Mouse (Mus musculus) intestine, embryonic 16.5 days (tissue): ENCODE measurements at regions not wholly inside any gene's neighbourhood (a gene's known extent, or its start where the extent isn't known, plus 50 kb on each side); places are given as distances from the start of the nearest gene placed in this dataset.

Source experiments
- ATAC-seq: fragments of 200-750 bp; cut with Nextera tagmentation; 2 replicates; pipeline ENCODE4 v1.8.0; 2017; ENCODE audit warnings: moderate TSS enrichment, moderate library complexity
- H3K27ac ChIP-seq: fragments of 300-500 bp; sonication (generic); 2 replicates; pipeline ENCODE4 v1.5.1; 2014; ENCODE audit warnings: mild to moderate bottlenecking, low read length
- H3K27me3 ChIP-seq: fragments of 300-500 bp; sonication (generic); replicated peaks from 2 replicates; pipeline ENCODE4 v1.6.1; 2014; ENCODE audit warnings: low read length, control low read depth, mixed read lengths; ENCODE audit not compliant: control insufficient read depth, insufficient read depth
- H3K36me3 ChIP-seq: fragments of 300-500 bp; sonication (generic); 2 replicates; pipeline ENCODE4 v1.6.1; 2014; ENCODE audit warnings: low read length, control low read depth; ENCODE audit not compliant: control insufficient read depth, insufficient read depth
- H3K4me1 ChIP-seq: fragments of 300-500 bp; sonication (generic); 2 replicates; pipeline ENCODE4 v1.6.1; 2014; ENCODE audit warnings: low read length, control low read depth, mixed read lengths; ENCODE audit not compliant: control insufficient read depth, insufficient read depth
- H3K4me2 ChIP-seq: fragments of 300-500 bp; sonication (generic); 2 replicates; pipeline ENCODE4 v1.6.1; 2014; ENCODE audit warnings: low read depth, low read length, control low read depth
- H3K4me3 ChIP-seq: fragments of 300-500 bp; sonication (generic); 2 replicates; pipeline ENCODE4 v1.5.1; 2014; ENCODE audit warnings: mild to moderate bottlenecking, low read length
- H3K9ac ChIP-seq: fragments of 300-500 bp; sonication (generic); 2 replicates; pipeline ENCODE4 v1.6.1; 2014; ENCODE audit warnings: low read depth, low read length
- H3K9me3 ChIP-seq: fragments of 300-500 bp; sonication (generic); 2 replicates; pipeline ENCODE4 v1.6.1; 2016; ENCODE audit warnings: low read length, control low read depth; ENCODE audit not compliant: control insufficient read depth
- WGBS: fragments of 180-500 bp; shearing (Covaris S2); extraction: QIAGEN DNeasy Blood & Tissue Kit; methylation state at CpG from one replicate; pipeline ENCODE4 v1.1.7; 2014; 5-methylcytosine and 5-hydroxymethylcytosine counted together

DNA sequence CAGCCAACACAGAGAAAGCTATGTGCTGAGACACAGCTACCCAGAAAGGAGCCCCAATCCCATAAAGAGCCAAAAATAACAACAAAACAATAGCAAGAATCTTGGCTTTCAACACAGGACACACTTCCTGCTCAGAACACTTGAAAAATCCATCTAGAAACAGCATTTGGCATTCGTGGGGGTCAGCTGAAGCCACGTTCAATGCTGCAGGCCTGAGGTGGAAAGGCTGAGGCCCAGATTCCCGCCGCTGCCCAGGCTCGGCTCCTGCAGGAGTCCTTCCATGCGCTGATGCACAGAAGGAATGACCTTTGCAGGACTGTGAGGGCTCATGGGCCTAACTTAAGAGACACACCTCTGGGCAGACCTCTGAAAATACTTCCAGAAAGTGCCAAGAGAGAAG lies 76.4 kb upstream of the Ctnnb1 start:
- H3K36me3 ChIP-seq = no peaks in the 10 kb centered on the region
- H3K4me3 ChIP-seq = no peak overlapping the region
- H3K4me2 ChIP-seq = no peak overlapping the region
- ATAC-seq = no peak
- peak overlapping the region; percentile 11; the same call in 1 of the 2 replicates for H3K27ac ChIP-seq
- H3K27me3 ChIP-seq = no peaks in the 10 kb centered on the region
- H3K4me1 ChIP-seq = peaks cover 5% of the 10 kb centered on the region
- 64% methylated on average over 6 of the region's 6 CpGs for WGBS
- no peaks in the 10 kb centered on the region for H3K9me3 ChIP-seq
- 0 out of 2 replicates have a peak overlapping the region, but pooled peaks have one; percentile 17 for H3K9ac ChIP-seq

DNA sequence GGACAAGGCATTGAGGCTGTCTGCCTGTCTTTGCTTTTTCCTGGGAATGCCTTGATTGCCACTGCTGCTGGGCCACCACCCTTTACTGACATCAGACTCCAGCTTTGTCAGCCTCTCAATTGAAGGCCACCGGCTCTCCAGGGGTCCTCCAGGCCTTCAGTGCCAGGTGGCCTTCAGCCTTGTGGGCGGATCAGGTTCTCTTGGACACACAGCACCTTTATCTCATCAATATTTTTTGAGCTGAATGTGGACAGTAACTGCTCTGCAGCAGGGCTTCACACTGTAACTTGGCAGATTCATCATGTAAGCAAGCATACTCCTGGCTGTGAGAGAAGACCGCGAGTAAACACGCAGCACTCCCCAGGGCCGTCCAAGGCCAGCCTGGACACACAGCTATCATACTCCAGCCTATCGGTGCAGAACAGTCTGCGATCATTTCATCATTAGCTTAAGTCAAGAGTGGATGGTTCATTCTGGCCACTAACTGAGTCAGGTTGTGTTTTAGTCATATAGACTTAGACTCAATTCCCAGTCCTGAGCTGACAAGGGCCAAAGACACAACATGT lies 75.9 kb upstream of the Ctnnb1 start:
- H3K4me3 ChIP-seq = no peak overlapping the region
- H3K4me2 ChIP-seq = no peak overlapping the region
- no peaks in the 10 kb centered on the region for H3K9me3 ChIP-seq
- H3K9ac ChIP-seq = 0 out of 2 replicates have a peak overlapping the region, but pooled peaks have one; percentile 17
- WGBS = 79% methylated on average over 8 of the region's 8 CpGs
- H3K4me1 ChIP-seq = peaks cover 5% of the 10 kb centered on the region
- H3K27ac ChIP-seq = peak overlapping the region; percentile 11; the same call in 1 of the 2 replicates
- H3K27me3 ChIP-seq = no peaks in the 10 kb centered on the region
- no peak for ATAC-seq
- no peaks in the 10 kb centered on the region for H3K36me3 ChIP-seq

GRCm38 (mm10) chr9:120854351-120854750 lies 74.7 kb upstream of the Ctnnb1 start:
- peaks cover 5% of the 10 kb centered on the region for H3K4me1 ChIP-seq
- ATAC-seq = no peak
- H3K9ac ChIP-seq = no peak overlapping the region
- WGBS = 76% methylated on average over 7 of the region's 7 CpGs
- H3K27ac ChIP-seq = no peak overlapping the region
- H3K9me3 ChIP-seq = no peaks in the 10 kb centered on the region
- H3K27me3 ChIP-seq = no peaks in the 10 kb centered on the region
- no peaks in the 10 kb centered on the region for H3K36me3 ChIP-seq
- H3K4me2 ChIP-seq = no peak overlapping the region
- no peak overlapping the region for H3K4me3 ChIP-seq

DNA sequence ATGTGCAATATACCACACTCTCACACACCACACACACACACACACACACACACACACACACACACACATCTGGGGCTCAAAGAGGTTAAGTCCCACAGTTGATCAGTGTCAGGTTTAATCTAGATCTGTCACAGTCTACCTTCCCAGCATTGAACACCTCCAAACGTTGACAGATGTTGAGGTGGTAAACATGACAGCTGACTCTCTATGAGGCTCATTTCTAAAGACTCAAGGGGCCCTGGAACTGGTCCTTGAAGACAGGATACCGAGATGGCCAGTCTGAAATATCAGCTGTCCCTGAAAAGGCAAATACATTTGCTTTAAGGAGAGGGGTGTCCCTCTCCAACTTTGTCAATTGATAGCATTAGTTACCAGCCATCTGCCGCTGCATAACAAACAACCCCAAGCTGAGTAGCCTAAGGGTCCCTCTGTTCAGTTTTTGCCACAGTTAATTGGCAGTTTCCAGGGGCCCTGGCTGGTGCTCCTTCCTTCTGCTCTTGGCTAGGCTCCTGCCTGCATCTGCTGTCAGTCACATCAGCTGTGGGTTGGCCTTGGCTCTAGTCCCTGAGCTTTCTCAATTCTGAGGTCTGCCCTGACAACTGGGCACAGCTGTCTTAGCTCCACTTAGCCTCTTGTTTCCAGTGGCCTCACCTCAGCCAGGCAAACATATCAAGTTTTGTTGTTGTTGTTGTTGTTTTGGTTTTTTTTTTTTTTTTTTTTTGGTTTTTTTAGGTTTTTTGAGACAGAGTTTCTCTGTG lies 73.5 kb upstream of the Ctnnb1 start:
- Histone ChIP-seq H3K4me3 (no peak overlapping the region), H3K27me3 (no peaks in the 10 kb centered on the region), H3K4me2 (no peak overlapping the region), H3K27ac (no peak overlapping the region), H3K9ac (no peak overlapping the region), H3K4me1 (peaks cover 5% of the 10 kb centered on the region), H3K36me3 (no peaks in the 10 kb centered on the region), H3K9me3 (no peaks in the 10 kb centered on the region)
- no peak for ATAC-seq
- WGBS = 59% methylated on average over 3 of the region's 3 CpGs

DNA sequence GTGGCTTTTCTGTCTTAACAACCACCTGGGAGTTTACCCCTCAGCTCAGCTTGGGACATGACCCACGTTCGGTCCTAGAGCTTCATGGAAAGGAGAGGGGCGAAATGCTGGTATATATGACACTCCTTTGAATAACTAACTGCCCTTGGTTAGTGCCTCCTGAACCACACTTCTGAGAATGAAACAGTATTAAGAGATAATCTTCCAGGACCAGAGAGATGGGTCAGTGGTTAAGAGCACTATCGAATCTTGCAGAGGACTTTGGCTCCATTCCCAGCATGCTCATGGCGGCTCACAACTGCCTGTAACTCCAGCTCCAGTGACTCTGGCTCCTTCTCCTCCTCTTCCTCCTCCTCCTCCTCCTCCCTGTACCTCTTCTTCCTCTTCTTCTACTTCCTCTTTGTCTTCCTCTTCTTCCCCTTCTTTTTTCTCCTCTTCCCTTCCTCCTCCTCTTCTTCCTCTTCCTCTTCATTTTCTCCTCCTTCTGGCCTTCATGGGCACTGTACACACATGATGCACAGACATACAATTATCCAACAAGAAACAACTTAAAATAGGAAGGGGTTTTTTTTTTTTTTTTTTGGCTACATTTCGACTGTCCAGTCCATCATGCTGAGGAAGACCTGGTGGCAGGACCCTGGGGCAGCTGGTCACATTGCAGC lies 71.0 kb upstream of the Ctnnb1 start:
- H3K4me2 ChIP-seq = no peak overlapping the region
- no peaks in the 10 kb centered on the region for H3K27me3 ChIP-seq
- no peak overlapping the region for H3K9ac ChIP-seq
- no peaks in the 10 kb centered on the region for H3K9me3 ChIP-seq
- no peak overlapping the region for H3K4me3 ChIP-seq
- no peak overlapping the region for H3K27ac ChIP-seq
- no peaks in the 10 kb centered on the region for H3K36me3 ChIP-seq
- no peak for ATAC-seq
- WGBS = 86% methylated on average over 6 of the region's 6 CpGs
- 0 out of 2 replicates have a peak, but pooled peaks cover 3% of the 10 kb centered on the region for H3K4me1 ChIP-seq

GRCm38 (mm10) chr9:120860969-120861595 lies 67.9 kb upstream of the Ctnnb1 start:
- no peak overlapping the region for H3K4me2 ChIP-seq
- no peaks in the 10 kb centered on the region for H3K36me3 ChIP-seq
- no peaks in the 10 kb centered on the region for H3K9me3 ChIP-seq
- 0 out of 2 replicates have a peak, but pooled peaks cover 2% of the 10 kb centered on the region for H3K4me1 ChIP-seq
- H3K27ac ChIP-seq = no peak overlapping the region
- H3K4me3 ChIP-seq = no peak overlapping the region
- H3K9ac ChIP-seq = no peak overlapping the region
- no peak for ATAC-seq
- no peaks in the 10 kb centered on the region for H3K27me3 ChIP-seq
- 77% methylated on average over 8 of the region's 8 CpGs for WGBS

DNA sequence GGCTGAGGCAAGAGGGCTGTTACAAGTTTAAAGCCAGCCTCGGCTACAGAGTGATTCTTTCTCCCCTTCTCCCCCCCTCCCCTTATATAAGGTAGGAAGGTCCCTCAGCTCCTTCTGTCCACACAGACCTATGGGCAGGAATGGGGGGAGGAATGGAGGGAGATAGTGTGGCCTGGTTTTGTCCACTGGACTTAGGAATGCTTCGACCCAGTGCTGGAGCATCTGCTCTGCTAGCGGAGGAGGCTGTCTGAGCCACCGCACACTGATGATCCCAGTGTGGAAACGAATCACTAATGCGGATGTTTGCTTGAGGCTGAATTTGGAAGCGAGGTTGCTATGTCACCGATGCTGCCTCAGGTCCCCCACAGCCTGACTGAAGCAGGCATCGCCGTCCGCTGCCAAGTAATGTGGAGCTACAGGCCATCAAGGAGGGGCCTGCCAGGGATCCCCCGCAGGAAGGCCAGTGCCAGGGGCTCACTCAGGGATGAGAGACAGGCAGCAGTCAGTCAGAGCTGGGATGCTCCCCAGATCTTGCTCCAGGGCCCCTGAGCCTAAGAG lies 67.1 kb upstream of the Ctnnb1 start:
- WGBS = 54% methylated on average over 12 of the region's 12 CpGs
- Histone ChIP-seq H3K27ac (no peak overlapping the region), H3K4me3 (no peak overlapping the region), H3K4me1 (peaks cover 6% of the 10 kb centered on the region), H3K9me3 (no peaks in the 10 kb centered on the region), H3K9ac (no peak overlapping the region), H3K27me3 (no peaks in the 10 kb centered on the region), H3K4me2 (no peak overlapping the region), H3K36me3 (no peaks in the 10 kb centered on the region)
- no peak for ATAC-seq

DNA sequence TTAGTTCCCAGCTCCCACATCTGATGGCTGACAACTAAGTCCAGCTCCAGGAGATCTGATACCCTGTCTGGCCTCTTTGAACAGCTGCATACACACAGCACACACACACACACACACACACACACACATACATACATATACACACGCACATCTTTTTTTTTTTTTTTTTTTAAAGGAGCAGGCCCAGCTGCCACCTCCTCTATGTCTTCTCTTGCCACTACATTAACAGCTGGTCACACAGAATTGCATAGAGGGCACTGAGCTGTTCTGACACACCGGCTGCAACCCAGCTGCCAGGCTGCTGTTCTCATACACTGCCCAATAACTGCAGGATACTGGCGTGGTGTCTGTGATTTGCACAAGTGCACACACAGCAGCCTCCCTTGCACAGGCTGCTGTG lies 64.6 kb upstream of the Ctnnb1 start:
- H3K9ac ChIP-seq = no peak overlapping the region
- 57% methylated on average over 3 of the region's 3 CpGs for WGBS
- peaks cover 10% of the 10 kb centered on the region for H3K4me1 ChIP-seq
- no peaks in the 10 kb centered on the region for H3K36me3 ChIP-seq
- no peaks in the 10 kb centered on the region for H3K9me3 ChIP-seq
- no peak overlapping the region for H3K4me3 ChIP-seq
- H3K4me2 ChIP-seq = no peak overlapping the region
- no peaks in the 10 kb centered on the region for H3K27me3 ChIP-seq
- no peak overlapping the region for H3K27ac ChIP-seq
- ATAC-seq = no peak

- no peak overlapping the region for H3K4me3 ChIP-seq
- no peaks in the 10 kb centered on the region for H3K9me3 ChIP-seq
- peak overlapping the region; percentile 30; the same call in 1 of the 2 replicates for H3K9ac ChIP-seq
- no peak for ATAC-seq
- H3K4me2 ChIP-seq = no peak overlapping the region
- peaks cover 17% of the 10 kb centered on the region for H3K4me1 ChIP-seq
- H3K27me3 ChIP-seq = no peaks in the 10 kb centered on the region
- no peaks in the 10 kb centered on the region for H3K36me3 ChIP-seq
- peak overlapping the region; percentile 27; the same call in 1 of the 2 replicates for H3K27ac ChIP-seq
- 59% methylated on average over 4 of the region's 5 CpGs for WGBS
These were observed 62.8 kb upstream of the Ctnnb1 start for GRCm38 (mm10) chr9:120866251-120866650.
